Mouse (Mus musculus) E14TG2a.4 (cell line): ENCODE measurements around the gene Memo1.
"Not testable (repeated sequence)": the region's sequence is repeated elsewhere in the genome, so short reads cannot be mapped to it uniquely, and the experiment has no call there.

Experiments
- H3K27me3 ChIP-seq: 2 replicates; pipeline ENCODE4 v1.6.1; 2014; ENCODE audit warnings: low read length, control low read depth; ENCODE audit not compliant: insufficient read depth
- H3K36me3 ChIP-seq: 2 replicates; pipeline ENCODE4 v1.6.1; 2014; ENCODE audit warnings: low read length, control low read depth; ENCODE audit not compliant: insufficient read depth
- H3K4me1 ChIP-seq: replicated peaks from 2 replicates; pipeline ENCODE4 v1.6.1; 2014; ENCODE audit warnings: low read depth, low read length, control low read depth
- H3K4me3 ChIP-seq: replicated peaks from 2 replicates; pipeline ENCODE4 v1.5.1; 2014; ENCODE audit warnings: mild to moderate bottlenecking, low read length
- H3K9me3 ChIP-seq: 2 replicates; pipeline ENCODE4 v1.6.1; 2014; ENCODE audit warnings: low read length, control low read depth
- CTCF ChIP-seq: conservative IDR thresholded peaks from 2 replicates; pipeline ENCODE4 v1.5.1; 2014; ENCODE audit warnings: low read length
- NANOG ChIP-seq: IDR thresholded peaks from 2 replicates; pipeline ENCODE4 v1.6.1; 2014; ENCODE audit warnings: borderline replicate concordance, low read length, mixed read lengths
- POU5F1 ChIP-seq: IDR thresholded peaks from 2 replicates; pipeline ENCODE4 v1.6.1; 2014; ENCODE audit warnings: low read length, borderline replicate concordance

The Memo1 gene

GRCm38 (mm10) chr17:74295026-74295970 lies at the start of gene Memo1:
Gene Memo1 (minus strand): TSS chr17:74295521.
- H3K36me3 ChIP-seq, result peaks cover 17% of the 10 kb centered on the region
- H3K4me1 ChIP-seq, result peaks cover 69% of the 10 kb centered on the region
- H3K4me3 ChIP-seq, result peak within 1 kb of the TSS; percentile 92
- H3K9me3 ChIP-seq, result no peaks in the 10 kb centered on the region
- no peaks in the 10 kb centered on the region for H3K27me3 ChIP-seq
- TF ChIP-seq CTCF, result no peak
- no peak for TF ChIP-seq NANOG
- no peak for TF ChIP-seq POU5F1

GRCm38 (mm10) chr17:74341151-74341550 lies 45.8 kb upstream of the Memo1 start:
- Histone ChIP-seq H3K36me3 (0 out of 2 replicates have a peak, but pooled peaks cover 5% of the 10 kb centered on the region), H3K4me3 (no peak overlapping the region), H3K27me3 (no peaks in the 10 kb centered on the region), H3K9me3 (no peaks in the 10 kb centered on the region), H3K4me1 (peaks cover 61% of the 10 kb centered on the region)
- no peak for TF ChIP-seq POU5F1
- TF ChIP-seq NANOG, result no peak
- TF ChIP-seq CTCF, result no peak

DNA sequence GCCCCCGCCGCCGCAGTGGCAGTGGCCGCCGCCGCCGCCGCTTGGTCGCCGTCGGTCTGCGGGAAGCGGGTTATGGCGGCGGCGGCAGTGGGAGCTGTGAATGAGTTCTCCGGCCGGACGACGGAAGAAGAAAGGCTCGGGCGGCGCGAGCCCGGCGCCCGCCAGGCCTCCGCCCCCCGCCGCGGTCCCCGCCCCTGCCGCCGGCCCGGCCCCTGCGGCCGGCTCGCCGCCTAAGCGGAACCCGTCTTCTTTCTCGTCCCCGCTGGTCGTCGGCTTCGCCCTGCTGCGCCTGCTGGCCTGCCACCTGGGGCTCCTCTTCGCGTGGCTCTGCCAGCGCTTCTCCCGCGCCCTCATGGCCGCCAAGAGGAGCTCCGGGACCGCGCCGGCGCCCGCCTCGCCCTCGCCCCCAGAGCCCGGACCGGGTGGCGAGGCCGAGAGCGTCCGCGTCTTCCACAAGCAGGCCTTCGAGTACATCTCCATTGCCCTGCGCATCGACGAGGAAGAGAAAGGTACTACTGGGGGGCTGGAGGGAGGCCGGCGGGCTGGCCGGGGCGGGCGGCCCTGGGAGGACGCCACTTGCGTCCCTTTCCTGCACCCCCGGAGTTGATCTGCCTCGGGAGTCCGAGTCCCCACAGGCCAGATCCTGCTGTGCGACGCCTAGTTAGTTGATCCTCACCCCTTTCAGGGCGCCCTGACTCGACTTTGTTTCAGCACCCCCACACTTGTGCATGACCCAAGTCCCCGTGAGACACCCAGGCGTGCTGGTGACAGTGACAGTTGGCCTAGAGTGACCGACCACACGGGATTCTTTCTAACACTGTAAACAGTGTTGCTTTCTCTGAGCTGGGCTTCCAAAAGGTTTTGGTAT lies 43.9 kb upstream of the Memo1 start, which contains the start of gene Spast:
Spast (plus strand) TSS at position 51 of the 868 bp plus-strand sequence.
- H3K36me3 ChIP-seq, result 0 out of 2 replicates have a peak, but pooled peaks cover 5% of the 10 kb centered on the region
- TF ChIP-seq CTCF, result no peak
- no peak for TF ChIP-seq NANOG
- TF ChIP-seq POU5F1, result no peak
- peaks cover 49% of the 10 kb centered on the region for H3K4me1 ChIP-seq
- H3K4me3 ChIP-seq, result peak within 1 kb of the TSS; percentile 96
- H3K9me3 ChIP-seq, result no peaks in the 10 kb centered on the region
- H3K27me3 ChIP-seq, result no peaks in the 10 kb centered on the region

GRCm38 (mm10) chr17:74338225-74338931 lies 43.1 kb upstream of the Memo1 start:
- H3K4me1 ChIP-seq, result peaks cover 42% of the 10 kb centered on the region
- peak overlapping the region; percentile 96 for H3K4me3 ChIP-seq
- no peaks in the 10 kb centered on the region for H3K9me3 ChIP-seq
- H3K27me3 ChIP-seq, result no peaks in the 10 kb centered on the region
- TF ChIP-seq NANOG, result no peak
- no peak for TF ChIP-seq POU5F1
- no peak for TF ChIP-seq CTCF
- H3K36me3 ChIP-seq, result 0 out of 2 replicates have a peak, but pooled peaks cover 5% of the 10 kb centered on the region

- H3K36me3 ChIP-seq, result no peaks in the 10 kb centered on the region
- no peaks in the 10 kb centered on the region for H3K9me3 ChIP-seq
- H3K4me1 ChIP-seq, result peaks cover 16% of the 10 kb centered on the region
- no peak overlapping the region for H3K4me3 ChIP-seq
- no peaks in the 10 kb centered on the region for H3K27me3 ChIP-seq
- no peak for TF ChIP-seq POU5F1
- no peak for TF ChIP-seq CTCF
- TF ChIP-seq NANOG, result no peak
These were observed 35.8 kb upstream of the Memo1 start for GRCm38 (mm10) chr17:74331049-74331676.

DNA sequence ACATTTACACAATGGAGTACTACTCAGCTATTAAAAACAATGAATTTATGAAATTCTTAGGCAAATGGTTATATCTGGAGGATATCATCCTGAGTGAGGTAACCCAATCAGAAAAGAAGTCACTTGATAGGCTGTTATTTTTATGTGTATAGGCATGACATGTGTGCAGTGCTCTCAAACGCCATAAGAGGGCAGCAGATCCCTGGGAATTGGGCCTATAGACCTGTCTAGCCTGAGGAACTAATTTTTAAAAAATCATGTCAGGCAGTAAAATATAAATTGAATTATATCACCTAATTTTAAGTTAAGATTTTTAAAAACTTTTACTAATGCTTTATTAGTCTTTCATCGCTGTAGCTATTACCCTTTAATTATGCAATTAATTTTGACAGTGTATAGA lies 32.8 kb upstream of the Memo1 start:
- H3K27me3 ChIP-seq, H3K36me3 ChIP-seq, H3K9me3 ChIP-seq, H3K4me3 ChIP-seq: not testable (repeated sequence)
- TF ChIP-seq CTCF, result peak; percentile 84
- H3K4me1 ChIP-seq, result peaks cover 16% of the 10 kb centered on the region

GRCm38 (mm10) chr17:74327195-74327594 lies 31.9 kb upstream of the Memo1 start:
- not testable (repeated sequence) for H3K9me3 ChIP-seq, H3K36me3 ChIP-seq, H3K27me3 ChIP-seq, H3K4me3 ChIP-seq, H3K4me1 ChIP-seq

GRCm38 (mm10) chr17:74323844-74324243 lies 28.5 kb upstream of the Memo1 start, which contains the start of gene Dpy30:
Gene Dpy30 (minus strand): TSS chr17:74323944.
- no peak for TF ChIP-seq CTCF
- Histone ChIP-seq H3K36me3 (no peaks in the 10 kb centered on the region), H3K27me3 (no peaks in the 10 kb centered on the region), H3K4me1 (no peaks in the 10 kb centered on the region), H3K9me3 (no peaks in the 10 kb centered on the region), H3K4me3 (no peak within 1 kb of the TSS)
